Mouse (Mus musculus) heart, embryonic 10.5 days (tissue): Measurements from ENCODE around the gene Chst1. TPM values are rescaled to one million over a fixed set of nuclear protein-coding genes. Genes with fewer than 3 reads are reported as not detected.

Experiments used
- DNase-seq: peaks from one replicate; pipeline ENCODE4 v3.0.0-alpha.2; 2017; ENCODE audit warnings: low spot score
- H3K27ac ChIP-seq: fragments of 300-500 bp; sonication (generic); 2 replicates; pipeline ENCODE4 v1.5.1; 2016; ENCODE audit warnings: mild to moderate bottlenecking
- H3K27me3 ChIP-seq: fragments of 300-500 bp; sonication (generic); 2 replicates; pipeline ENCODE4 v1.6.1; 2016; ENCODE audit warnings: mild to moderate bottlenecking; ENCODE audit not compliant: poor library complexity, insufficient read depth, severe bottlenecking
- H3K36me3 ChIP-seq: fragments of 300-500 bp; sonication (generic); 2 replicates; pipeline ENCODE4 v1.6.1; 2016; ENCODE audit warnings: mild to moderate bottlenecking, moderate library complexity
- H3K4me1 ChIP-seq: fragments of 300-500 bp; sonication (generic); 2 replicates; pipeline ENCODE4 v1.6.1; 2016; ENCODE audit warnings: mild to moderate bottlenecking
- H3K4me3 ChIP-seq: fragments of 300-500 bp; sonication (generic); 2 replicates; pipeline ENCODE4 v1.5.1; 2016; ENCODE audit warnings: mild to moderate bottlenecking, moderate library complexity
- H3K9me3 ChIP-seq: fragments of 300-500 bp; sonication (generic); 2 replicates; pipeline ENCODE4 v1.6.1; 2016; ENCODE audit warnings: mild to moderate bottlenecking, moderate library complexity
- WGBS: fragments of 180-500 bp; shearing (Covaris S2); methylation state at CpG from one replicate; pipeline ENCODE4 v1.1.7; 2016; 5-methylcytosine and 5-hydroxymethylcytosine counted together
- polyA plus RNA-seq: library from polyadenylated mRNA; unstranded; fragments of >200 nt; fragmentation: Nextera tagmentation; extraction: Ambion mirVana; gene quantifications from 2 replicates; pipeline ENCODE4 v1.2.1, GENCODE M21; 2016

Gene Chst1
- 0.84 and 2.0 TPM in 2 replicates for polyA plus RNA-seq

GRCm38 (mm10) chr2:92599487-92600347 lies at the start of gene Chst1:
Gene Chst1 (plus strand): TSS chr2:92599707.
- no peaks in the 10 kb centered on the region for H3K9me3 ChIP-seq
- WGBS: under 1% methylated on average over 58 of the region's 82 CpGs
- H3K27ac ChIP-seq: peak within 1 kb of the TSS; percentile 79
- no peaks in the 10 kb centered on the region for H3K36me3 ChIP-seq
- H3K4me1 ChIP-seq: peaks cover 34% of the 10 kb centered on the region
- H3K4me3 ChIP-seq: peak within 1 kb of the TSS; percentile 78
- no peak for DNase-seq
- peaks cover 85% of the 10 kb centered on the region for H3K27me3 ChIP-seq

- Histone ChIP-seq H3K4me3 (no peak overlapping the region), H3K36me3 (no peaks in the 10 kb centered on the region), H3K27ac (no peak overlapping the region), H3K27me3 (peaks cover 11% of the 10 kb centered on the region; the same call in 1 of the 2 replicates), H3K4me1 (peaks cover 13% of the 10 kb centered on the region), H3K9me3 (no peaks in the 10 kb centered on the region)
- DNase-seq: no peak
- WGBS: 40% methylated on average over 2 of the region's 2 CpGs
Measured at GRCm38 (mm10) chr2:92550051-92550450, 49.5 kb upstream of the Chst1 start.

GRCm38 (mm10) chr2:92554536-92554935 lies 45.0 kb upstream of the Chst1 start:
- Histone ChIP-seq H3K27ac (no peak overlapping the region), H3K36me3 (no peaks in the 10 kb centered on the region), H3K9me3 (no peaks in the 10 kb centered on the region), H3K27me3 (peaks cover 8% of the 10 kb centered on the region; the same call in 1 of the 2 replicates), H3K4me1 (peaks cover 5% of the 10 kb centered on the region; the same call in 1 of the 2 replicates), H3K4me3 (no peak overlapping the region)
- no peak for DNase-seq

- Histone ChIP-seq H3K4me3 (no peak overlapping the region), H3K27ac (no peak overlapping the region), H3K36me3 (no peaks in the 10 kb centered on the region), H3K27me3 (no peaks in the 10 kb centered on the region), H3K4me1 (no peaks in the 10 kb centered on the region), H3K9me3 (peaks cover 9% of the 10 kb centered on the region)
- WGBS: 66% methylated on average over 4 of the region's 4 CpGs
- DNase-seq: no peak
Measured at GRCm38 (mm10) chr2:92562930-92563329, 36.6 kb upstream of the Chst1 start.

- no peak overlapping the region for H3K27ac ChIP-seq
- no peaks in the 10 kb centered on the region for H3K4me1 ChIP-seq
- H3K4me3 ChIP-seq: no peak overlapping the region
- peaks cover 2% of the 10 kb centered on the region; the same call in 1 of the 2 replicates for H3K9me3 ChIP-seq
- no peak for DNase-seq
- H3K27me3 ChIP-seq: peaks cover 21% of the 10 kb centered on the region
- WGBS: 69% methylated on average over 6 of the region's 6 CpGs
- no peaks in the 10 kb centered on the region for H3K36me3 ChIP-seq
Measured at GRCm38 (mm10) chr2:92570623-92571022, 28.9 kb upstream of the Chst1 start.

- DNase-seq: no peak
- Histone ChIP-seq H3K4me1 (no peaks in the 10 kb centered on the region), H3K27ac (no peak overlapping the region), H3K36me3 (no peaks in the 10 kb centered on the region), H3K27me3 (peaks cover 8% of the 10 kb centered on the region), H3K4me3 (no peak overlapping the region), H3K9me3 (no peaks in the 10 kb centered on the region)
- 71% methylated on average over 9 of the region's 9 CpGs for WGBS
Measured at GRCm38 (mm10) chr2:92577824-92578223, 21.7 kb upstream of the Chst1 start.

GRCm38 (mm10) chr2:92581302-92581701 lies 18.2 kb upstream of the Chst1 start:
- H3K4me1 ChIP-seq: no peaks in the 10 kb centered on the region

GRCm38 (mm10) chr2:92582596-92582995 lies 16.9 kb upstream of the Chst1 start:
- H3K27ac ChIP-seq: no peak overlapping the region
- H3K4me1 ChIP-seq: no peaks in the 10 kb centered on the region
- DNase-seq: no peak
- H3K27me3 ChIP-seq: no peaks in the 10 kb centered on the region
- no peaks in the 10 kb centered on the region for H3K36me3 ChIP-seq
- 74% methylated on average over 5 of the region's 5 CpGs for WGBS
- no peak overlapping the region for H3K4me3 ChIP-seq
- no peaks in the 10 kb centered on the region for H3K9me3 ChIP-seq

More at GRCm38 (mm10) chr2:92581302-92581701, 18.2 kb upstream of the Chst1 start:
- Histone ChIP-seq H3K9me3 (no peaks in the 10 kb centered on the region), H3K36me3 (no peaks in the 10 kb centered on the region), H3K27ac (no peak overlapping the region), H3K27me3 (no peaks in the 10 kb centered on the region), H3K4me3 (no peak overlapping the region)
- no peak for DNase-seq
- 78% methylated on average over 7 of the region's 7 CpGs for WGBS

GRCm38 (mm10) chr2:92587806-92588205 lies 11.7 kb upstream of the Chst1 start:
- WGBS: 83% methylated on average over 2 of the region's 2 CpGs
- no peaks in the 10 kb centered on the region for H3K4me1 ChIP-seq
- H3K36me3 ChIP-seq: no peaks in the 10 kb centered on the region
- H3K9me3 ChIP-seq: no peaks in the 10 kb centered on the region
- DNase-seq: no peak
- no peak overlapping the region for H3K4me3 ChIP-seq
- H3K27me3 ChIP-seq: peaks cover 6% of the 10 kb centered on the region; the same call in 1 of the 2 replicates
- H3K27ac ChIP-seq: no peak overlapping the region

- H3K4me1 ChIP-seq: peaks cover 28% of the 10 kb centered on the region
- H3K36me3 ChIP-seq: no peaks in the 10 kb centered on the region
- peaks cover 51% of the 10 kb centered on the region for H3K27me3 ChIP-seq
- H3K27ac ChIP-seq: no peak overlapping the region
- no peak for DNase-seq
- no peaks in the 10 kb centered on the region for H3K9me3 ChIP-seq
- 46% methylated on average over 11 of the region's 11 CpGs for WGBS
- H3K4me3 ChIP-seq: no peak overlapping the region
Measured at GRCm38 (mm10) chr2:92594929-92595730, 4.4 kb upstream of the Chst1 start.

GRCm38 (mm10) chr2:92597291-92597690 lies 2.2 kb upstream of the Chst1 start:
- WGBS: 15% methylated on average over 7 of the region's 7 CpGs
- peaks cover 34% of the 10 kb centered on the region for H3K4me1 ChIP-seq
- peaks cover 73% of the 10 kb centered on the region for H3K27me3 ChIP-seq
- no peak overlapping the region for H3K4me3 ChIP-seq
- H3K9me3 ChIP-seq: no peaks in the 10 kb centered on the region
- DNase-seq: no peak
- no peak overlapping the region for H3K27ac ChIP-seq
- no peaks in the 10 kb centered on the region for H3K36me3 ChIP-seq

- H3K4me1 ChIP-seq: peaks cover 34% of the 10 kb centered on the region
- no peaks in the 10 kb centered on the region for H3K9me3 ChIP-seq
- peaks cover 82% of the 10 kb centered on the region for H3K27me3 ChIP-seq
- peak overlapping the region; percentile 79 for H3K27ac ChIP-seq
- no peaks in the 10 kb centered on the region for H3K36me3 ChIP-seq
- DNase-seq: no peak
- 28% methylated on average over 11 of the region's 11 CpGs for WGBS
- H3K4me3 ChIP-seq: peak overlapping the region; percentile 78
Measured at GRCm38 (mm10) chr2:92598941-92599486, 493 bp upstream of the Chst1 start.

- under 1% methylated on average over 17 of the region's 17 CpGs for WGBS
- no peaks in the 10 kb centered on the region for H3K36me3 ChIP-seq
- H3K27ac ChIP-seq: peak overlapping the region; percentile 79
- H3K9me3 ChIP-seq: no peaks in the 10 kb centered on the region
- peaks cover 29% of the 10 kb centered on the region for H3K4me1 ChIP-seq
- DNase-seq: no peak
- H3K27me3 ChIP-seq: peaks cover 90% of the 10 kb centered on the region
- peak overlapping the region; percentile 78 for H3K4me3 ChIP-seq
Measured at GRCm38 (mm10) chr2:92600348-92600670, 802 bp downstream of the Chst1 start.
